Mouse (Mus musculus): ENCODE data around the gene Nap1l1.

GRCm38 (mm10) chr10:111509103-111509784 is 36.2 kb downstream of the Nap1l1 start:
- TF ChIP-seq CTCF (IDR thresholded peaks at IDR 0.05; ENCODE audit: low read depth) (no peak), EP300 (IDR thresholded peaks at IDR 0.05; ENCODE audit: low read depth) (no peak)

Data from liver, embryonic 14.5 days (tissue).